Mouse (Mus musculus) thymus, postnatal 4 days (tissue): ENCODE data around the gene Glycam1.
"Not testable (repeated sequence)": the region's sequence is repeated elsewhere in the genome, so short reads cannot be mapped to it uniquely, and the experiment has no call there.

Source experiments
- DNase-seq: peaks from one replicate; pipeline ENCODE4 v3.0.0; 2021

Glycam1 gene

DNA sequence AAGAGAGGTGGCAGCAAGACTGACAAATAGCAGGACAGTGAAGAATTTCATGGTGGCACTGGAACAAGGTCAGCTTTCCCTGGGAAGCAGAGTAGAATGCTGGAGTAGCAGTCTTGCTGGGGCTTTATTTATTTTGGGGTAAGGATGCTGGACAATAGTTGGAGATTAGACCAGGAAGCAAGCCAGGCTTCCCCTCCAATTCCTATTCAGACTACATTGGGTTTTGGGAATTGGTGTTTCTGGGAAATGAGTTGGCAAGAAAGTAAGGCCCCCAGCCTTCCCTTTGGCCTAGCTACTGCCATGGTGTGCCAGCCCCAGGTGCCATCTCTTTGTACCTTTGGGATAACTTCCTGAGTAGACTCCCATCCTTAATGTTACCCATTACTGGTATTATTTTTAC lies at the start of gene Glycam1:
TSS of gene Glycam1 (minus strand) at position 101 of the 400 bp plus-strand sequence.
- no peak for DNase-seq

- DNase-seq = no peak
Measured at GRCm38 (mm10) chr15:103604481-103604880, 39.6 kb upstream of the Glycam1 start.

DNA sequence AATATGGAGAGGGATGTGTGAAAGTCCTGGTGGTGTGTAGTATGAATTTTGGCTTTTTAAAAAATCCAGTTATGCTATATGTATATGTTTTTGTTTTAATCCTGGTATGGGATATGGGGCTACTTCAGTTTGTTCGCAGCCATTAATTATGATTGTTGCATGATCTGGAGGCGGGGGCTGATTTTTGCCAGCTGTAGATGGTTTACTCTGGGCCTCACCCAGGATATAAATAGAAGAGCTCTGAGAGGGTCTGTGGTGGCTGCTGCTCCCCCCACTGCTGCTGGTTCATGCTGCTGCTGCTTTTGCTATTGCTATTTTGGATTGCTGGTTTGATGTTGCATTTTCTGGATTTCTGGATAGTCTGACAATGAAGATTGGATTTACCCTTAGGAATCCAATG lies 25.9 kb upstream of the Glycam1 start:
- DNase-seq = no peak

- not testable (repeated sequence) for DNase-seq
Measured at GRCm38 (mm10) chr15:103587752-103588151, 22.9 kb upstream of the Glycam1 start.

- no peak for DNase-seq
Measured at GRCm38 (mm10) chr15:103585876-103586275, 21.0 kb upstream of the Glycam1 start.

GRCm38 (mm10) chr15:103552096-103552690 lies 12.7 kb downstream of the Glycam1 start:
- DNase-seq = peak; percentile 41

GRCm38 (mm10) chr15:103551053-103551452 lies 13.8 kb downstream of the Glycam1 start:
- no peak for DNase-seq

GRCm38 (mm10) chr15:103549475-103549874 lies 15.4 kb downstream of the Glycam1 start:
- no peak for DNase-seq

- DNase-seq = no peak
Measured at GRCm38 (mm10) chr15:103547983-103548382, 16.9 kb downstream of the Glycam1 start.

- DNase-seq = no peak
Measured at GRCm38 (mm10) chr15:103542526-103542925, 22.4 kb downstream of the Glycam1 start.

- DNase-seq = no peak
Measured at GRCm38 (mm10) chr15:103540646-103541045, 24.2 kb downstream of the Glycam1 start.

- DNase-seq = peak; percentile 1
Measured at GRCm38 (mm10) chr15:103539259-103539658, 25.6 kb downstream of the Glycam1 start.

DNA sequence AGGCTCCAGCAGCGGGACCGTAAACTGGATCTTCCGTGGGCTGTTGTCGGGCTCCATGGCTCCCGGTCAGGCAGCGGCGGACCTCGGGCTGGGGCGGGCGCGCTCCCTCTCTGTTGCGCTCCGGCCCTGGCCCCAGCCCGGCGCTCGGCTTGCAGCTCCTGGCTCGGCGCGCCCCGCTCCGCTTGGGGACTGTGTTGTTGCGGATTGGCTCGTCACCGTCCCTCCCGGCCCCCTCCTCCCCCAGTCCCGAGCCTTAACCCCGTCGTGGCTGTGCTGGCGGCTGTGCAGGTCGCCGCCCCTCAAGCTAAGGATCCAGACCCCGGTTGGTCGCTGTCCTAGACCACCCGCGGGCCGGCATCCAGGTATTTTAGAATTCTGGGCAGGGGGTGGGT lies 27.1 kb downstream of the Glycam1 start, which contains the start of gene Ppp1r1a:
TSS of gene Ppp1r1a (minus strand) at position 182 of the 392 bp plus-strand sequence.
- peak; percentile 18 for DNase-seq

- DNase-seq = peak; percentile 14
Measured at GRCm38 (mm10) chr15:103537011-103537821, 27.7 kb downstream of the Glycam1 start.

DNA sequence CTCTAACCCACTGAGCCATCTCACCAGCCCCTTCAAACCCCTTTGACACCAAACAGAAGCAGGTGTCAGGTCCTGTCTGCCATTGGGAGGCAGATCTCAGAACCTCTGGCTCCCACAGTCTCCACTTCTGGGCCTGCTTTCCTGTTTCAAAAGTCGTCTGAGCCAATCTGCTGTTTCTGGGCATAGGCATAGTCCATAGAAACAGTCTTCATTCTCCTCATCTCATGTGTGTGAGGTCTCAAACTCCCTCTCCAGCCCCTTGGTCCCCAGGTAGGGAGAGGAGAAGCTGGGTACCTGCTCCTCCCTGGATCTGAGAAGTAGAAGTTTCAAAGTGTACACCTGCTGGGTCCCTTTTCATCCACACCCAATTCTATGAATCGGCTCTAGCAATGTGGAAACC lies 28.4 kb downstream of the Glycam1 start:
- DNase-seq = no peak

- DNase-seq = peak; percentile 1
Measured at GRCm38 (mm10) chr15:103535786-103536185, 29.1 kb downstream of the Glycam1 start.

- no peak for DNase-seq
Measured at GRCm38 (mm10) chr15:103535030-103535429, 29.9 kb downstream of the Glycam1 start.

GRCm38 (mm10) chr15:103534054-103534620 lies 30.7 kb downstream of the Glycam1 start:
- DNase-seq = no peak

GRCm38 (mm10) chr15:103530372-103530771 lies 34.5 kb downstream of the Glycam1 start:
- DNase-seq = peak; percentile 43

DNA sequence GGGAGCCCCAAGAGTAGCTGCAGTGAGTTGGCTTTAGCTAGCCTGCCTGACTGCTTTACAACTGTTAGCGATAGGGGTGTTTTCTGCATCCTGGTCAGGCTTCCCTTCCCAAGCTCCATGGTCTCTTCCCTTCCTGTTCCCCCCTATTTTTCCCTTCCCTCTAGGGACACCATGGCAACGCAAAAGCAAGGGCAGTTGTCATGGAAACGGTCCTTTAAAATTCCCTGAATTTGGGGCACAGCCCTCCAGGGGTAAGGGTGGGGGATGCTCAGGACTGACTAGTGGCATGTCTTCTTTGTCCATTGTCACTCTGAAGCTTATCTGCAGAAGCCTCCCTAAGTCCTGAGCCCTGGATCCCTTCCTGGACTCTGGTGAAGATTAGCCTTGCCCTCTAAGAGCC lies 41.7 kb downstream of the Glycam1 start:
- DNase-seq = no peak

DNA sequence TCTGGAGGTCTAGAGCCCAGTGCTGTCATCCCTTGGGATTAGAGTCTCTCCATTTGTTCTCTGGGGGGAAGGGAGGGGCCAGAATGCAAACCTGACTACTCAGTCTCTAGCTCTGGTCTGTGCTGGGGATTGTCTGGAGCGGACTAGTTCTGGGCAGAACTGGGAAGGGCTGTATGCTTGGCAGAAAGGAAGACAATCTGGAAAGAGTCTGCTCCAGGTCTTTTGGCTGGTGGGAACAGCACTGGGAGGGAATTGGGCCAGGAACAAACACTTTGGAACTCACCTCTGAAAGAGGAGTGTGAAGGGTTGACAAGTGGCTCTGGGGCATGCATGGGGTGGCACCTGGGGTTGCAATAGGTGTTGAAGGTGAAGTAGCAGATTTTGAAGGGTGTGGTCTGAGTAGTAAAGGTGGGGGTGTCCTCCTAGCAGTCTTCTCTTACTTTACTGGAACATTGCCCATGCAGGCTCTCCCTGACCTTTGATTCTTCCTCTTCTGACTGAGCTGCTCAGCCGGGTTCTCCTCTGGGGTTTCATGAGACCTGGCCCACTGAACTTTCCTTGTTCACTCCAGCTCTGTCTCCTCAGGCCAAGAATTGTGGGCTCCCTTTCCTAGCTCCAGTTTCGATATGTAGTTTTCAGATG lies 42.3 kb downstream of the Glycam1 start:
- no peak for DNase-seq

- DNase-seq = no peak
Measured at GRCm38 (mm10) chr15:103519386-103520378, 45.2 kb downstream of the Glycam1 start.
